Mouse (Mus musculus) liver, adult 2 months (tissue): ENCODE data around the gene 2310030G06Rik.

Source experiments
- CTCF ChIP-seq: fragments of 200-500 bp; IDR thresholded peaks from 2 replicates; pipeline ENCODE4 v1.5.1; 2011; ENCODE audit warnings: low read depth, low read length, control low read depth
- POLR2A ChIP-seq: fragments of 200-500 bp; IDR thresholded peaks from 2 replicates; pipeline ENCODE4 v1.6.1; 2011; ENCODE audit warnings: low read length, control low read depth; ENCODE audit not compliant: insufficient read depth; ENCODE audit errors: extremely low read depth

DNA sequence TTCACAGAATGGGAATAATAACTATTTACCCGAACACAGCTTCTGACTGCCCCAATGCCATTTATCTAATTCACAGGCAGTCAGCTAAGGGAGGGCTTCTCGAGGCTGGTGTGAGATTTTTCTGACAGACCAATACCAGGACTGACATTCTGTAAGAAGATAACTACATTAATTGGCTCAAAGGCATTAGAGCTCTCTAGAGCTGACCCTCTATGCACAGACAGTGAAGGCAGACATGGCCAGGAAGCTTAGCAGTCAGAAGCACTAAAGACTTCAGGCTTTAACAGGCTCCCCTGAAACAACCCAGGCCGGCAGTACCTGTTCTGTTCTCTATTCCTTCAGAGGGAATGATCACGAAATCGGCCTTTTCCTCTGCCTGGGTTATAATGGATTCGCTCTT is 51.2 kb downstream of the 2310030G06Rik start:
- TF ChIP-seq POLR2A (no peak), CTCF (no peak)
